Mouse (Mus musculus) MEL (cell line): Measurements from ENCODE around the gene Eno2.

Source experiments
- BHLHE40 ChIP-seq: IDR thresholded peaks from 2 replicates; pipeline ENCODE4 v1.6.1; 2012; ENCODE audit warnings: low read depth, mild to moderate bottlenecking, inconsistent platforms, low read length, improper control_type of control experiment, borderline replicate concordance
- CTCF ChIP-seq, 3 experiments: IDR thresholded peaks in 2 of 3; conservative IDR thresholded peaks in 1 of 3; 2 replicates each; pipeline ENCODE4 v1.5.1; 2011 to 2012; ENCODE audit warnings: low read length in 3 of 3, low read depth in 2 of 3, mild to moderate bottlenecking in 2 of 3, improper control_type of control experiment in 1 of 3, inconsistent platforms in 1 of 3, mixed read lengths in 1 of 3, moderate library complexity in 1 of 3; ENCODE audit not compliant: control insufficient read depth in 1 of 3, insufficient read depth in 1 of 3, poor library complexity in 1 of 3, severe bottlenecking in 1 of 3
- EP300 ChIP-seq, 2 experiments: IDR thresholded peaks; 2 replicates each; pipeline ENCODE4 v1.6.1; 2011; ENCODE audit warnings: improper control_type of control experiment in 2 of 2, low read length in 2 of 2, low read depth in 1 of 2, mild to moderate bottlenecking in 1 of 2
- GABPA ChIP-seq: IDR thresholded peaks from 2 replicates; pipeline ENCODE4 v1.6.1; 2012; ENCODE audit warnings: low read depth, mild to moderate bottlenecking, inconsistent platforms, low read length, improper control_type of control experiment, moderate library complexity
- GATA1 ChIP-seq: IDR thresholded peaks from 2 replicates; pipeline ENCODE4 v1.6.1; 2011; ENCODE audit warnings: low read depth, low read length, improper control_type of control experiment
- JUND ChIP-seq: IDR thresholded peaks from 2 replicates; pipeline ENCODE4 v1.6.1; 2011; ENCODE audit warnings: low read depth, mild to moderate bottlenecking, improper control_type of control experiment, low read length
- MAZ ChIP-seq: IDR thresholded peaks from 2 replicates; pipeline ENCODE4 v1.6.1; 2012; ENCODE audit warnings: low read depth, mild to moderate bottlenecking, inconsistent platforms, low read length, improper control_type of control experiment
- MEF2A ChIP-seq: IDR thresholded peaks from 2 replicates; pipeline ENCODE4 v1.6.1; 2014; ENCODE audit warnings: low read depth, mild to moderate bottlenecking, inconsistent platforms, low read length, improper control_type of control experiment; ENCODE audit not compliant: poor library complexity, insufficient replicate concordance, severe bottlenecking; ENCODE audit errors: extremely low read depth
- MXI1 ChIP-seq: IDR thresholded peaks from 2 replicates; pipeline ENCODE4 v1.6.1; 2011; ENCODE audit warnings: mild to moderate bottlenecking, low read depth, low read length, improper control_type of control experiment
- POLR2A ChIP-seq, 2 experiments: IDR thresholded peaks; 2 replicates each; pipeline ENCODE4 v1.6.1; 2011 to 2012; ENCODE audit warnings: low read length in 2 of 2, mild to moderate bottlenecking in 2 of 2, control low read depth in 1 of 2, improper control_type of control experiment in 1 of 2, low read depth in 1 of 2, moderate library complexity in 1 of 2; ENCODE audit not compliant: control insufficient read depth in 1 of 2, insufficient read depth in 1 of 2, poor library complexity in 1 of 2
- RCOR1 ChIP-seq: IDR thresholded peaks from 2 replicates; pipeline ENCODE4 v1.6.1; 2012; ENCODE audit warnings: low read depth, mild to moderate bottlenecking, inconsistent platforms, low read length, improper control_type of control experiment
- SMC3 ChIP-seq: IDR thresholded peaks from 2 replicates; pipeline ENCODE4 v1.6.1; 2011; ENCODE audit warnings: low read depth, low read length, improper control_type of control experiment
- ZC3H11A ChIP-seq: IDR thresholded peaks from 2 replicates; pipeline ENCODE4 v1.6.1; 2012; ENCODE audit warnings: low read depth, mild to moderate bottlenecking, inconsistent platforms, low read length, improper control_type of control experiment

DNA sequence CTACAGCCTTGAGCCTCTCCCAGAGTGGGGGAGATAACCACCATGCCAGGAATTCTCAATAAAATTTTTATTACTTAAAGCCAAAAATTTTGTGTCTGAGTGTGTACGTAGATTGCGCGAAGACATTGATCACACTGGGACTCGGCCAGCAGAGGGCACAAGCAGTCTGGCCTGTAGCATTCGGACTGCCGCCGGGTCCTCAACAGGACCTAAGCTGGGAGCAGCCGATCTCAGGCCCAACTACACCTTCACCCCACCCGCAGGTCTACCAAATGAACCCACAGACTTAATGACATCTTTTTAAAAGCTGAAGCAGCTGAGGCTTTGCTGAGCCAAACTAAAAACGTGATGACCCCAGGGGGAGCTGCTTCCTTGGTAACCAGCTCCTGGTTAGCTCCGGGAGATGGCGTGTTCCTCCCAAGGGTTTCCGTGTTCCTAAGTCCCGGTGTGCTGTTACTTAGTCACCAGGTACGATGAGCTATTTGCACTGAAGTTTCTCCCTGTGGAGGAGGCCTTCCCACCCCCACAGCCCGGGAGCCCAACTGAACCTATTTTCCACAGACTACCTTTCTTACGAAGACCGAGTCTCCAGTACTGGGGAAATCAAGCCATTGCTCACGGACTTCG, 52.5 kb downstream of the Eno2 start:
- TF ChIP-seq POLR2A (IDR thresholded peaks at IDR 0.05; ENCODE audit: control insufficient read depth in 1 of 2, insufficient read depth in 1 of 2, low read depth in 1 of 2, low read length in 2 of 2, poor library complexity in 1 of 2) = 0 out of 4 replicates have a peak, but pooled peaks of 1 of the 2 experiments have one; percentile 44
- TF ChIP-seq MXI1 = no peak
- TF ChIP-seq GATA1 = no peak
- peak in 2 of 3 experiments; percentile 44 to 71; a peak in 5 of 6 replicates for TF ChIP-seq CTCF (IDR thresholded peaks at IDR 0.05 in 2 of 3, conservative IDR thresholded peaks at IDR 0.05 in 1 of 3; ENCODE audit: control insufficient read depth in 1 of 3, insufficient read depth in 1 of 3, low read depth in 2 of 3, low read length in 3 of 3, poor library complexity in 1 of 3, severe bottlenecking in 1 of 3)
- no peak for TF ChIP-seq JUND
- TF ChIP-seq SMC3 = peak; percentile 40
- no peak for TF ChIP-seq MAZ
- no peak for TF ChIP-seq MEF2A
- no peak for TF ChIP-seq RCOR1
- TF ChIP-seq GABPA = no peak
- peak; percentile 35; the same call in 1 of the 2 replicates for TF ChIP-seq ZC3H11A
- TF ChIP-seq EP300 (IDR thresholded peaks at IDR 0.05; ENCODE audit: low read depth in 1 of 2, low read length in 2 of 2) = no peak
- no peak for TF ChIP-seq BHLHE40
